Mouse (Mus musculus) forebrain, embryonic 10.5 days (tissue): ENCODE measurements around the gene Atp2c1. TPM values are rescaled to one million over a fixed set of nuclear protein-coding genes. Genes with fewer than 3 reads are reported as not detected.

Experiments
- DNase-seq: peaks from one replicate; pipeline ENCODE4 v3.0.0-alpha.2; 2017; ENCODE audit warnings: low spot score; ENCODE audit errors: extremely low spot score
- H3K27ac ChIP-seq: fragments of 300-500 bp; sonication (generic); 2 replicates; pipeline ENCODE4 v1.5.1; 2016; ENCODE audit warnings: mild to moderate bottlenecking
- H3K27me3 ChIP-seq: fragments of 300-500 bp; sonication (generic); 2 replicates; pipeline ENCODE4 v1.6.1; 2016; ENCODE audit warnings: mild to moderate bottlenecking; ENCODE audit not compliant: poor library complexity, severe bottlenecking
- H3K36me3 ChIP-seq: fragments of 300-500 bp; sonication (generic); replicated peaks from 2 replicates; pipeline ENCODE4 v1.6.1; 2016; ENCODE audit warnings: mild to moderate bottlenecking, moderate library complexity
- H3K4me1 ChIP-seq: fragments of 300-500 bp; sonication (generic); 2 replicates; pipeline ENCODE4 v1.6.1; 2016
- H3K4me3 ChIP-seq: fragments of 300-500 bp; sonication (generic); 2 replicates; pipeline ENCODE4 v1.5.1; 2016; ENCODE audit warnings: mild to moderate bottlenecking, moderate library complexity
- H3K9me3 ChIP-seq: fragments of 300-500 bp; sonication (generic); 2 replicates; pipeline ENCODE4 v1.6.1; 2016; ENCODE audit warnings: mild to moderate bottlenecking, moderate library complexity
- WGBS: fragments of 180-500 bp; shearing (Covaris S2); methylation state at CpG from one replicate; pipeline ENCODE4 v1.1.7; 2016; 5-methylcytosine and 5-hydroxymethylcytosine counted together
- polyA plus RNA-seq: library from polyadenylated mRNA; unstranded; fragments of >200 nt; fragmentation: Nextera tagmentation; extraction: Ambion mirVana; gene quantifications from 2 replicates; pipeline ENCODE4 v1.2.1, GENCODE M21; 2016

Gene Atp2c1
- polyA plus RNA-seq, 1 experiment from 2014 or later, result 50.3 TPM

DNA sequence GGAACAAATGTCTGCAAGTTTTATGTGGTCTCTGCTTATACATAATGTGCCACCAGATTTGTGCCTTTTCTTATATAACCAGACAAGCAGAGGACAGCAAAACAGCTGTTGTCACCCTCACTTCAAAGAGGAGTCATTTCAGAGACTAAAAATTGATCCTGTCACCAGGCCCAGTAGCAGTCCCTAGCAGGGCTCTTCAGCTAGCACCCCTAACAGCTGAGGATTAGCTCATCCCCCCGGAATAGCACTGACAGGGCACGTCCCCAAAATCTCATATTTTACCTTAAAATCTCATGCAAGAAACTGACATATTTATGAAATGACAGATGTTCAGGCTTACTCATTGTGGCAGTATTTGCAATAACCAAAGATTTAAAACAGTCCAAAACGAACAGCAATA lies 149.5 kb downstream of the Atp2c1 start:
- DNase-seq, result no peak
- H3K27ac ChIP-seq, result no peak overlapping the region
- no peaks in the 10 kb centered on the region for H3K4me1 ChIP-seq
- H3K27me3 ChIP-seq, result no peaks in the 10 kb centered on the region
- H3K9me3 ChIP-seq, result no peaks in the 10 kb centered on the region
- no peaks in the 10 kb centered on the region for H3K36me3 ChIP-seq
- no peak overlapping the region for H3K4me3 ChIP-seq
- 78% methylated on average over 3 of the region's 3 CpGs for WGBS

DNA sequence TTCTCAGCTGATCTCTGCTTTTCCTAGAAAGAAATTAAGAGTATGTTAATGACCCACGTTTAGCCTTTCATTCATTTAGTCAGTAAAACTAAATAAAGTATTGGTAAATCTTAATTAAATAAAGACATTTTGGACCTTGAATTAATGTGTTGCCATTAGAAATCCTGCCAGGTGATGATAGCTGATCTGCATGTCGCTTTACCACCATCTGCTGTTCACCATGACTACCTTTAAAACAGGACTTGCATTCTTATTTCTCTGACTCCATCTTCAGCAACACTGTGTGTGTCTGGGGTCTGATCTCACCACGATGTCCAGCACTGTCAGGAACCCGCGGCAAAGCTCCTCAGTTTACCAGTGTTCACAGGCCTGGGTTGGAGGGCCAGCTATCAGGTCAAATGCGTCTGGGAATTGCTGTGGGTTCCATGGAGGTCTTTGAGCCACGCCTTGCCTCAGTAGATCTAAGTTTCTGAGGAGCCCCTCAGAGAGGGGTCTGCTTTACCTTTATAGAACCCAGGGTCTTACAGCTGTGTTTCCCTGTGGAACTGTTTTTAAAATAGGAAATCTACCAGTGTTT lies 150.1 kb downstream of the Atp2c1 start:
- Histone ChIP-seq H3K4me1 (no peaks in the 10 kb centered on the region), H3K4me3 (no peak overlapping the region), H3K36me3 (no peaks in the 10 kb centered on the region), H3K9me3 (no peaks in the 10 kb centered on the region), H3K27me3 (no peaks in the 10 kb centered on the region), H3K27ac (no peak overlapping the region)
- no peak for DNase-seq
- WGBS, result 89% methylated on average over 7 of the region's 7 CpGs

DNA sequence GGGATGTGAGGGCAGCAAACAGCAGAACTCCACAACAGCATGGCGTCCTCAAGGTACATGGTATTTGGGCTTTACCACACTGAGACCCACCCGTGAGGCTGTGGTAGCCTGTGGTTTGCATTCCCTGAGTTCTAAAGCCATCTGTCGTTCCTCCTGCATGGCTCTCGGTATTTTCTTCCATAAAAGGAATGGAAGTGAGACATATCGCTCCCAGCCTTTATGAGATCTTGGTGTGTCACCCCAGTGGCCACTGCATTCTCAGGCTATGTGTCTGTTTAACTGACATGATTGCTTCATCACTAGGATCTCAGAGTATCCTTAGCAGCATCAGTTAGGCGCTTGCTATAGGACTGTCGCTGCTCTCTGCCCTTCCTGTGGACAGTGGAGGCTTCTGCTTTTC lies 150.7 kb downstream of the Atp2c1 start:
- Histone ChIP-seq H3K4me3 (no peak overlapping the region), H3K27me3 (no peaks in the 10 kb centered on the region), H3K4me1 (no peaks in the 10 kb centered on the region), H3K27ac (no peak overlapping the region), H3K36me3 (no peaks in the 10 kb centered on the region), H3K9me3 (no peaks in the 10 kb centered on the region)
- 83% methylated on average over 7 of the region's 7 CpGs for WGBS
- no peak for DNase-seq

DNA sequence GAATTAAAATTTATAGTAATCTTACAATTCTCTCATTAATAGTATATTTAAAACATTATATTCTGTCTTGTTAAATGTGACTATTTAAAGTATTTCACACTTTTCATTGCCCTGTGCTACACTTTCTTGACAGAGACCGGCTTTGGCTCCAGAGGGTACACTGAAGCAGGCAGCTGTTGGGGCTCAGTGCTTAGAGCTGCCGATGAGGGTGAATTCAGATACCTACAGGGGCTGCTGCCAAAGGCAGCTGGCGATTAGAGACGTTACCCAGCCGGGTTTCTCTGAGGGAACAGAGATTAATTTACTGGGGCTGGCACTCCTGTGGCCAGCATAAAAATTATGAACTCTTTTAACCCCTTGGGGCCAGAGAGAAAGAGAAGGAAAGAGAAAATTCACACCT lies 152.8 kb downstream of the Atp2c1 start:
- no peaks in the 10 kb centered on the region for H3K9me3 ChIP-seq
- no peak overlapping the region for H3K27ac ChIP-seq
- WGBS, result 80% methylated on average over 5 of the region's 5 CpGs
- no peaks in the 10 kb centered on the region for H3K4me1 ChIP-seq
- no peaks in the 10 kb centered on the region for H3K27me3 ChIP-seq
- no peak for DNase-seq
- no peaks in the 10 kb centered on the region for H3K36me3 ChIP-seq
- no peak overlapping the region for H3K4me3 ChIP-seq

DNA sequence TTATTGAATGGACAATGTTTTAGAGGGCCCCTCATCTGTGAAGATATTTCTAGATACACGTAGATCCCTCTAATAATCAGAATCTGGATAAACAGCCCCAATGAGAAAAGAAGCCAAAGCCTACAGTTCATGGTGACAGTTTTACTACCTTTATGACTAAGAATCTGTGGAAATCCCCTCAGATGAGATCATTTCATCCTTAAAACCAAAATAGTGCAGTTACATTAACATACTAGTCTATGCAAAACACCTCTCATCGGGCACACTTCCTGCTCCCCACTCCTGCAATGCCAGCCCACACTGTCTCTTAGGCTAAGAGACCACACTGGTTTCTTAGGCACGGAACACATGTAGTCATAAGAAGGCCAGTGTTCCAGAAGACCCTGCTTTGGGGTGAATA lies 158.5 kb downstream of the Atp2c1 start:
- Histone ChIP-seq H3K27me3 (no peaks in the 10 kb centered on the region), H3K9me3 (no peaks in the 10 kb centered on the region), H3K4me1 (no peaks in the 10 kb centered on the region), H3K27ac (no peak overlapping the region), H3K36me3 (no peaks in the 10 kb centered on the region), H3K4me3 (no peak overlapping the region)
- DNase-seq, result no peak
- WGBS, result 89% methylated on average over 3 of the region's 3 CpGs

DNA sequence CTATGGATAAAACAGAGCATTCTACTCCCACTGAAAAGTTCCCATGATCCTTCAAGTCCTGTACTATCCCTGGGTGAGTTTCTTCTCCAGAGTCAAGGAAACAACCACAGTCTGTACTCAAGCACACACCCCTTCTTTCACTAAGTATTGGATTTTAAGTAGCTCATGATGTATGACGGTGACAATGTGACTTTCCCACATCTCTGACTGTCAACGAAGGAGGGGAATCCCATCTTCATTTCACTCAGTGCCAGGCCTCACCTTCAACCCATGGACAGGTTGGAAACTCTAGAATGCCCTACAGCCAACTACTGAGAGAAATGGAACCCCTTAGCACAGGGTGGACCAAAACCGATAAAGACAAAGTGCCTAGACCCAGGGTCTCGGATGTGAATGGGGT lies 160.9 kb downstream of the Atp2c1 start:
- H3K36me3 ChIP-seq, result no peaks in the 10 kb centered on the region
- DNase-seq, result no peak
- H3K4me3 ChIP-seq, result no peak overlapping the region
- H3K27ac ChIP-seq, result no peak overlapping the region
- WGBS, result 92% methylated on average over 4 of the region's 4 CpGs
- H3K9me3 ChIP-seq, result no peaks in the 10 kb centered on the region
- no peaks in the 10 kb centered on the region for H3K4me1 ChIP-seq
- H3K27me3 ChIP-seq, result no peaks in the 10 kb centered on the region

DNA sequence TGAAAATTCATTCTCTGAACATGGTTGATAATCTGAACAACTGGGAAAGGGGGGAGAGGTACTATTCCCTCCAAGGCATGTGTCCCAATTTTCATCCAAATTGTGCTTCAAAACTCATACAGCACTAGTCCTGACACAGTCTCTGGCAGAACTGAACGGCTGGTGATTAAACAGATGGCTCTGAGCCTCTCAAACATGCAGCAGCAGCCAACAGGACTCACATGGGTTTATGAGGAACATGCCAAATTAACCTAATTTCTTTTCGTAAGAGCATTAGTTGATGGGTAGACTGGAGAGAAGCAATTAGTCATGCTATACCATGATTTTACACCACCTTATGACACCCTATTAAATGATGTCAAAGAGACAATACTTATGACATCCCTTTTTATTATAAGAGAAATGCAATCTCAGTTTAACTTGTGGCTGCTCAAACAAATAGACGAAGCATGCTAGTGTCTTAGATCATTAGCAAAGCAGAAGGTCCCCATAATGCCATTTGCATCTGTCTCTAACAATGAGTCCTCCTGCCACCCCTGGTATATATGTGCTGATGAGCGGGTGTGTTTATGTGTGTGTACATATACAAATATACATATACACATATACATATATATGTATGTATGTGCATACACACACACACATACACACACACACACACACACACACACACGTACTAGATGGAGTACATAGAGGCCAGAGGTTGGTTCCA lies 163.4 kb downstream of the Atp2c1 start:
- Histone ChIP-seq H3K27me3 (no peaks in the 10 kb centered on the region), H3K4me3 (no peak overlapping the region), H3K27ac (no peak overlapping the region), H3K9me3 (no peaks in the 10 kb centered on the region), H3K4me1 (no peaks in the 10 kb centered on the region), H3K36me3 (no peaks in the 10 kb centered on the region)
- DNase-seq, result no peak
- WGBS, result 90% methylated on average over 5 of the region's 5 CpGs

DNA sequence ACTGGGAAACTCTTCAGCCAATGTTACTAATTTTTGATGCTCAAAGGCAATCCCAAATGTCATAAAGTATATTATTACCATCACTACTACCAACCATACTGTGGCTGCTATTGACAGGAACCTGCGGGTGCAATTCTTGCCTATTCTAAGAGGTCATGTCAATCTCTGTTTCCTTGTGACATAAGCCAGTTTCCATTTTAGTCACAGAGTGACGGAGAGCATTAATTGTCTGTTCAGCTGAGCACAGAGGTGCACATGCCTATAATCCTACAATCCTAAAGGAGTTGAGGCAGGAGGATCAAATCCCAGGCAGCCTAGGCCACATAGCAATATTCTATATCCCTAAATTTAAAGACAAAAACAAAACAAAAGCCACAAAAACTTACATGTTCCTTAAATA lies 164.9 kb downstream of the Atp2c1 start:
- no peak for DNase-seq

More for the DNA sequence above, 164.9 kb downstream of the Atp2c1 start:
- H3K9me3 ChIP-seq, result no peaks in the 10 kb centered on the region
- H3K36me3 ChIP-seq, result no peaks in the 10 kb centered on the region
- H3K27me3 ChIP-seq, result no peaks in the 10 kb centered on the region
- no peak overlapping the region for H3K4me3 ChIP-seq
- WGBS, result 86% methylated on average over 2 of the region's 2 CpGs
- H3K4me1 ChIP-seq, result no peaks in the 10 kb centered on the region
- no peak overlapping the region for H3K27ac ChIP-seq

Other genes starting within 250 kb of the Atp2c1 start
- 15.0 and 17.5 TPM in 2 replicates for gene Aste1, start 131.9 kb downstream of the Atp2c1 start, polyA plus RNA-seq
- 0.23 and 0.50 TPM in 2 replicates for gene Nek11, start 131.8 kb downstream of the Atp2c1 start, polyA plus RNA-seq
- gene Pik3r4, start 115.7 kb upstream of the Atp2c1 start, polyA plus RNA-seq, result 22.7 and 24.2 TPM in 2 replicates